Comparison of ENCODE assay signal across 16 mouse cellular contexts in the genomic region with DNA sequence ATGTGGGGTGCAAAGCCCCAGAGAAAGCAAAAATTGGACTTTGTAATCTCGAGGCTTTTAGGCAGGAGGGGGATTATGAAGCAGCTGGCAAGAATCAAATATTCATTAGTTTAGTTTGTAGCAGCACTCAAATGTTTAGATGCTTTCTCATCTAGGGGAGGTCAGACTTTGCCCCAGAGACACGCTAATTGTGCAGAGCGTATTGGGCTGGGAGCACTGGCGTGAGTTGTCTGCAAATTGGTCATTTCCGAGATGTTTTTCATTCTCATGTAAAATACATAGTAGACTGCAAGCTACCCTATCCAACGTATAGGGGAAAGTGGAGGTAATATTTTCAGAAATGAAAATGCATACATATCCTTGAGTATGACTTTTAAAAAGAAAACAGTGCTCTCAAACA.
"Had no signal": no experiment of that assay in that cellular context is flagged by ENCODE, and none has a peak within 500 bp of the region (broad histone marks: within the 10 kb centered on the region; RNA-seq: fewer than 3 reads in every experiment).

No protein-coding gene starts in this region.

- H3K27me3 ChIP-seq: limb, embryonic 13.5 days; liver, embryonic 13.5 days; neural tube, embryonic 12.5 days; neural tube, embryonic 15.5 days had no signal

- H3K4me2 ChIP-seq: limb, embryonic 13.5 days; liver, embryonic 13.5 days; lung, embryonic 14.5 days; neural tube, embryonic 12.5 days; neural tube, embryonic 15.5 days had no signal

- H3K4me1 ChIP-seq: liver, embryonic 13.5 days; neural tube, embryonic 12.5 days; neural tube, embryonic 15.5 days had no signal

- H3K27ac ChIP-seq: layer of hippocampus, adult 2 months; limb, embryonic 10.5 days; limb, embryonic 13.5 days; liver, embryonic 13.5 days; macrophage; neural tube, embryonic 12.5 days; neural tube, embryonic 15.5 days had no signal

- H3K9me3 ChIP-seq: limb, embryonic 10.5 days; limb, embryonic 13.5 days; liver, embryonic 13.5 days; neural tube, embryonic 12.5 days; neural tube, embryonic 15.5 days had no signal

- DNase-seq: kidney, adult 18-20 months; kidney, adult 9 months; kidney, postnatal 25 days; layer of hippocampus, adult 9-11 months; liver; liver, embryonic 13.5 days; thymus, postnatal 25 days had no signal

- H3K36me3 ChIP-seq: limb, embryonic 10.5 days; limb, embryonic 13.5 days; liver, embryonic 13.5 days; neural tube, embryonic 12.5 days; neural tube, embryonic 15.5 days had no signal

- ATAC-seq: inflammation-experienced regulatory T-cells, adult 6 months; intestine, embryonic 16.5 days had no signal

- H3K4me3 ChIP-seq: layer of hippocampus, adult 2 months; limb, embryonic 10.5 days; limb, embryonic 13.5 days; liver, embryonic 13.5 days; neural tube, embryonic 12.5 days; neural tube, embryonic 15.5 days had no signal

- H3K9ac ChIP-seq: limb, embryonic 13.5 days; liver, embryonic 13.5 days; lung, embryonic 14.5 days; neural tube, embryonic 12.5 days; neural tube, embryonic 15.5 days had no signal
